ENCODE assay signal across 8 mouse cellular contexts in genomic region chr14:30716953-30717285, GRCm38 (mm10). TPM values are rescaled to one million over a fixed set of nuclear protein-coding genes. Genes with fewer than 3 reads are reported as not detected.
DNase-seq lines count a peak whose midpoint lies in the region; ATAC-seq and TF ChIP-seq lines count a peak whose summit lies in the region.

No protein-coding gene starts in this region.

- no peaks in the 10 kb centered on the region for H3K9me3 ChIP-seq in midbrain, embryonic 10.5 days (replicated peaks)

- no peak overlapping the region for H3K27ac ChIP-seq in cerebellum, adult 2 months (ENCODE audit: insufficient read depth, low read length)
- no peak overlapping the region for H3K27ac ChIP-seq in embryonic fibroblast, embryonic 13.5 days (ENCODE audit: insufficient read depth, low read length)
- H3K27ac ChIP-seq in kidney, adult 2 months (ENCODE audit: insufficient read depth, low read depth, low read length), result no peak overlapping the region; the same call in 1 of the 2 replicates
- 0 out of 2 replicates have a peak overlapping the region, but pooled peaks have one; percentile 97 for H3K27ac ChIP-seq in midbrain, embryonic 10.5 days (replicated peaks)

- no peak for DNase-seq in cerebellum, adult 2 months
- no peak for DNase-seq in cerebellum, adult 9-11 months
- peak; percentile 64 for DNase-seq in kidney, adult 2 months
- DNase-seq in midbrain, embryonic 10.5 days (ENCODE audit: low spot score), result no peak
- no peak for DNase-seq in frontal cortex, postnatal 25 days (ENCODE audit: low spot score in 2 of 2)
- DNase-seq in gastrocnemius, adult 8-10 months (ENCODE audit: low spot score in 2 of 2), result no peak

- WGBS in cerebellum, adult 2 months, result 4% methylated on average over 7 of the region's 7 CpGs
- 9% methylated on average over 7 of the region's 7 CpGs for WGBS in kidney, adult 2 months
- 9% methylated on average over 7 of the region's 7 CpGs for WGBS in midbrain, embryonic 10.5 days

- no peaks in the 10 kb centered on the region for H3K36me3 ChIP-seq in kidney, adult 2 months (ENCODE audit: control insufficient read depth, insufficient read depth, low read length)
- no peaks in the 10 kb centered on the region for H3K36me3 ChIP-seq in midbrain, embryonic 10.5 days

- TF ChIP-seq CTCF in cerebellum, adult 2 months (IDR thresholded peaks at IDR 0.05; ENCODE audit: borderline replicate concordance, insufficient read depth, low read depth, low read length), result no peak
- no peak for TF ChIP-seq CTCF in embryonic fibroblast, embryonic 13.5 days (IDR thresholded peaks at IDR 0.05; ENCODE audit: borderline replicate concordance, insufficient read depth, low read length)
- no peak for TF ChIP-seq CTCF in kidney, adult 2 months (conservative IDR thresholded peaks at IDR 0.05; ENCODE audit: insufficient read depth, insufficient read length, low read depth, low read length)

- H3K27me3 ChIP-seq in cerebellum, adult 2 months (ENCODE audit: control insufficient read depth, insufficient read depth, low read length), result no peaks in the 10 kb centered on the region
- no peaks in the 10 kb centered on the region for H3K27me3 ChIP-seq in kidney, adult 2 months (replicated peaks; ENCODE audit: control insufficient read depth, insufficient read depth, low read length)
- peaks cover 16% of the 10 kb centered on the region for H3K27me3 ChIP-seq in midbrain, embryonic 10.5 days (ENCODE audit: low read depth, poor library complexity, severe bottlenecking)

- peak; percentile 47 for ATAC-seq in CD4-positive, CD25-positive, alpha-beta regulatory T cell, adult 4 months

- H3K4me3 ChIP-seq in cerebellum, adult 2 months (replicated peaks; ENCODE audit: insufficient read depth, low read depth, low read length), result peak overlapping the region; percentile 65
- H3K4me3 ChIP-seq in embryonic fibroblast, embryonic 13.5 days (ENCODE audit: insufficient read depth, low read length), result peak overlapping the region; percentile 81
- H3K4me3 ChIP-seq in kidney, adult 2 months (ENCODE audit: insufficient read depth, low read depth, low read length), result peak overlapping the region; percentile 67
- H3K4me3 ChIP-seq in midbrain, embryonic 10.5 days, result peak overlapping the region; percentile 90

- H3K4me1 ChIP-seq in cerebellum, adult 2 months (ENCODE audit: control insufficient read depth, insufficient read depth, low read length), result no peaks in the 10 kb centered on the region; the same call in 1 of the 2 replicates
- H3K4me1 ChIP-seq in embryonic fibroblast, embryonic 13.5 days (ENCODE audit: control insufficient read depth, insufficient read depth, low read length), result no peaks in the 10 kb centered on the region
- H3K4me1 ChIP-seq in kidney, adult 2 months (ENCODE audit: control insufficient read depth, insufficient read depth, low read length), result peaks cover 9% of the 10 kb centered on the region; the same call in 1 of the 2 replicates
- peaks cover 26% of the 10 kb centered on the region for H3K4me1 ChIP-seq in midbrain, embryonic 10.5 days

- TF ChIP-seq POLR2A in cerebellum, adult 2 months (IDR thresholded peaks at IDR 0.05; ENCODE audit: borderline replicate concordance, insufficient read depth, low read length), result no peak
- no peak for TF ChIP-seq POLR2A in embryonic fibroblast, embryonic 13.5 days (IDR thresholded peaks at IDR 0.05; ENCODE audit: low read depth, low read length)
- no peak for TF ChIP-seq POLR2A in kidney, adult 2 months (IDR thresholded peaks at IDR 0.05; ENCODE audit: low read depth, low read length)

RNA-seq across cellular contexts. Expression of gene Sfmbt1, which starts 2.3 kb away (rescaled TPM):
- polyA plus RNA-seq in cerebellum, adult 2 months (2012; rRNA removed), result 8.9 and 9.7 TPM in 2 replicates
- 10 to 100 TPM; 10.8 to 12.6 TPM for polyA plus RNA-seq in CD4-positive, CD25-positive, alpha-beta regulatory T cell, adult 4 months (2017; shearing (Covaris generic))
- 8.2 and 9.6 TPM in 2 replicates for polyA plus RNA-seq in embryonic fibroblast, embryonic 13.5 days (2011; ENCODE audit: insufficient read length, low read depth, missing spikeins)
- 2.2 and 3.3 TPM in 2 replicates for polyA plus RNA-seq in kidney, adult 2 months (2012; rRNA removed)
- polyA plus RNA-seq in midbrain, embryonic 10.5 days (2016; fragmentation: Nextera tagmentation; extraction: Ambion mirVana), result 22.4 and 22.6 TPM in 2 replicates
- total RNA-seq in gastrocnemius, adult 8-10 months (2022), result 10 to 100 TPM; 10.7 to 13.0 (median 12.2) TPM
